Mouse (Mus musculus) urinary bladder, postnatal 0 days (tissue): ENCODE data around the gene Dact1. TPM values are rescaled to one million over a fixed set of nuclear protein-coding genes. Genes with fewer than 3 reads are reported as not detected.

ENCODE experiments used
- polyA plus RNA-seq: library from polyadenylated mRNA; unstranded; fragments of >200 nt; fragmentation: Nextera tagmentation; extraction: Ambion mirVana; gene quantifications from 2 replicates; pipeline ENCODE4 v1.2.1, GENCODE M21; 2015

Dact1 gene
- polyA plus RNA-seq, result 7.2 and 7.3 TPM in 2 replicates

DNA sequence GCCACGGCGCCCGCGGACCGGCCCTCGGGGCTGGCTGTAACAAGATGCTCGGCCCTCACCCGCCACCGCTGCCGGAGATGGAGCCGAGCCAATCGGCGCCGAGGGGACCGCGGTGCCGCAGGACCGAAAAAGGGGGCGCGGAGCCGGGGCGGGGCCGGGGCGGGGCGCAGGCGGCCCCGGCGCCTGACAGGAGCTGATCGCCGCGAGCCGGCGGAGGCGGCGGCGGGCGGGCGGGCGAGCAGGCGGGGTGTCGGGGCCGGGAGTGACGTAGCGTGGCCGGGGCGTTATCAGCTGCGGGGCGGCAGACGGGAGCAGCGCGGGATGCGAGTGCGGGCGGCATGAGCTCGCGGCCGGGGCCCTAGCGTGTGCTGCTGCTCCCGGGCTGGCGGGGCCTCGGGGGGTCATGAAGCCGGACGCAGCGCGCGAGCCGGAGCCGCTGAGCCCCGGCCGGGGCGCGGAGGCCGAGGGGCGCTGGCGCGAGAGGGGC lies at the start of gene Dact1:
Gene Dact1, plus strand, starts transcription at position 304 of the 487 bp plus-strand sequence.

Other genes with a start within 250 kb of the Dact1 start
- gene Tomm20l, start 198.5 kb upstream of the Dact1 start, polyA plus RNA-seq, result not detected in 2 replicates
- 49.6 and 52.4 TPM in 2 replicates for gene Timm9, start 173.2 kb upstream of the Dact1 start, polyA plus RNA-seq
- gene 2700049A03Rik, start 173.0 kb upstream of the Dact1 start, polyA plus RNA-seq, result 3.7 and 4.1 TPM in 2 replicates